Mouse (Mus musculus) heart, adult 11 months (tissue): Measurements from ENCODE around the gene Cdc42bpa.
"Not testable (repeated sequence)": the region's sequence is repeated elsewhere in the genome, so short reads cannot be mapped to it uniquely, and the experiment has no call there.

Source experiments
- DNase-seq: peaks from one replicate; pipeline ENCODE4 v3.0.0; 2022

Gene Cdc42bpa

DNA sequence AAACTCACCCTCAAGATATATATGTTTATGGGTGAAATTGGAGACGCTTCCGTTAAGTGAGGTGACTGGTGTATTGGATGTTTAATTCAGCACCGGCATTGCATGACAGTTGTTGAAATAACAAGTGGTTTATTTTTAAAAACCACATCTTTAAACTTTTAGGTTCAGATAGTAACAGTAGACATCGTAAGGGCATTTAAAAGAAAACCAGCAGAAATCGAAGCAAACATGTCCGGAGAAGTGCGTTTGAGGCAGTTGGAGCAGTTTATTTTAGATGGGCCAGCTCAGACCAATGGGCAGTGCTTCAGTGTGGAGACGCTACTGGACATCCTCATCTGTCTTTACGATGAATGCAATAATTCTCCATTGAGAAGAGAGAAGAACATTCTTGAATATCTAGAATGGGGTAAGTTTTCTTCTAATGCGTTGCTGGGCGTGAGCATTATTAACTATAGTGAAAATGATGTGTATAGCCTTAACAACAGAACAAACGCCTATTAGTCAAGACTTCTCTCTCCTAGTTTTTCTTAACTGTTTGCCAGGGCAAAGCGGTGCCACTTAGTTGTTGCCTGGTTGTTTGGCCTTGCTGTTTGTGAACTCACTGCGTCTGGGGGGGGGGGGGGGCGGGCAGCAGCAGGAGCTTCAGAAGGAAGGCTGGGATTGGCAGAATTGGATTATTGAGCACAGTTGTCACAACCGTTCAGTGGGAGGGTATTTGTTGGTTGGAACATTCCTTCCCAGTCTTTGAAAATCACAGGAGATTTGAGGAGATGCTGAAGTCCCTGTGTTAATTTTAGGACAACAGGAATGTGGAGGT is 818 bp downstream of the Cdc42bpa start:
- peak; percentile 79 for DNase-seq

- DNase-seq: peak; percentile 88
Measured at GRCm38 (mm10) chr1:179961777-179962176, 1.5 kb downstream of the Cdc42bpa start.

- no peak for DNase-seq
Measured at GRCm38 (mm10) chr1:179969776-179970428, 9.6 kb downstream of the Cdc42bpa start.

DNA sequence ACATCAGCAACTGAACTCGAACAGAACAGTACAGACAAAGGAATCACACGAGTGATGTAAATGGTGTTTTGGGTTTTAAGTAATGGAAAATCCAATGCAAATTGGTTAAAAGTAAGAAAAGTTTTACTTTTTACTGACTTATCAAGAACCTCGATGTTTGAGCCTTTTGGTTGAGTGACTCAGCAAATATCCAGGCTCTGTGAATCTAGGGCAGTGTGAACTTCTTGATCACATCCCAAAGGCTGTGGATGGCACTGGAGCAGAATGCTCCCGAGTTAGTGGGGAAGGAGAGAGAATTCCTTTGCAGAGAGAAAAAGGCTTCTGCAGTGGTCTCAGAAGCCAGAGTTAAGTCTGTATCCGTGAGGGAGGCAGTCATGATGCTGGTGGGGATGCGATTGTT is 14.7 kb downstream of the Cdc42bpa start:
- DNase-seq: no peak

DNA sequence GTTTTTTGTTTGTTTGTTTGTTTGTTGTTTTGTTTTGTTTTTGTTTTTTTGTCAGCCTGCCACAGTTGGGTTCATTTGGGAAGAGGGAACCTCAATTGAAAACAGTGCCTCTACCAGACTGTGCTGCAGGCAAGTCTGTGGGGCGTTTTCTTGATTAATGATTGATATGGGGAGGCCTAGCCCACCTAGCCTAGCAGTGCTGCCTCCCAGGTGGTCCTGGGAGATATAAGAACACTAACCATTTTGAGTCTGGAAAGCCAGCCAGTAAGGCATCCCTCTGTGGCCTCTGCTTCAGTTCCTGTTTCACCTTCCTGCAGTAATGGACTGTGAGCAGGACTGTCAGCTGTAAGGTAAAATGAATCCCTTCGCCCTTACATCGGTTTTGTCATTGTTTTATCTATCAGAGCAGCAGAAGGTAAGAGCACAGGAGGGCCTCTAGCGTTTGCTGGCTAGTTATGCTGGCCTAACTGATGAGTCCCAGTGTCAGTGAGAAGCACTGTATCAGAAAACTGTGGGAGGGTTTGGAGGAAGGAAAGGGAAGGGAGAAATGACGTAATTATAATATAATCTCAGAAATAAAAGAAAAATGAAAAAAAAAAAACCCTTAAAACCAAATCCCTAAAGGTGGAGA is 15.5 kb downstream of the Cdc42bpa start:
- no peak for DNase-seq

DNA sequence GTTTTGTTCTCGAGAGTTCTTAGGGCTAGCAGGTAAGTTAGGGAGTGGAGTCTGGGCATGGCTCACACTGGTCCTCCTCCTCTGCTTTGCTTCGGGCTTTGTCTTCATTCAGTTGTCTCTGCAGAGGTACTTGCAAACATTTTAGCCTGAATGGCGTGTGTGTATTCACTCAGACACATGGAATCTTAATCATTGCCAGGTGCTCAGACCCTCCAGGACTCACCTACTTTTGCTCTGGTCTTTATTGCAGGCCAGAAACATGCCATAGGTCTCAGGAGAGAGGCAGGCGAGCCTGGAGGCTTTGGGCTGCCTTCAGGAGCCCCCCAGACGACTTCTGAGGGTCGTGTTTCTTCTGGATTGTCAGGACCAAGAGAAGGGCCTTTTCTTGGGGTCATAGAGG is 17.2 kb downstream of the Cdc42bpa start:
- DNase-seq: no peak

- no peak for DNase-seq
Measured at GRCm38 (mm10) chr1:179978742-179979141, 18.5 kb downstream of the Cdc42bpa start.

DNA sequence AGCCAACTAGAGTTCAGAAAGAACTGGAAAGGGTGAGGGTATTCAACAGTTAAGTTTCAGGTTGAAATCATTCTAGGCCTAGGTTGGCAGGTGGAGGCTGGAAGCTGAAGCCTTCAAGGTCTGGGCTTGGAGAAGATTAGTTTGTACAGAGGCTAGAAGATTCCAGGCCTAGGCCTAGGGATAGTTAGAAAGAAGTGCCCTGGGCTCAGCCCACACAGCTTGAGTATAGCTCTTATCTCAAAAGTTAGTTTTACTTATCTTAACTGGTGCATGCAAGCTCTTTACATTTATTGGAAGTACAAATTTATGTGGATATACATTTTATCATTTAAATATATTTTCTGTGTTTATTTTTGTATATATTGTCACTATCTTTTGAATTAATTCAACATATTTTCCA is 21.4 kb downstream of the Cdc42bpa start:
- DNase-seq: no peak

DNA sequence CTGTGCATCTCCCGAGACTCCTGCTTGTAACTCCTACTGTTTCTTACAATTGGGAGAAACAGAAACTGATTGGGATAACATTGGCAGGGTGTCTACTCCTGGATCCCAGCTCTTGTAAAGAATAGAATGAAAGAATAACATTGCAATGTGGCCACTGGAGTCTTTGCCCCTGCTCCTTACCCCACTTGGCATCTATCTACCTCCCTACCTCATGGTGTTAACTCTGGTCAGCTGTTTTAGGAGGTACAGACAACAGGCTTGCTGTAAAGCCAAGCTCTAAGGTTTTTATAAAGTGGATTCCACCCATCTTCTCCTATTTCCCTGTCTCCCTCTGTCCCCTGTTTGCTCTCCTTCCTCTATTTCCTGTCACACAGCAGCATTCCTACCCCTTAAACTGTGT is 21.9 kb downstream of the Cdc42bpa start:
- peak; percentile 84 for DNase-seq

DNA sequence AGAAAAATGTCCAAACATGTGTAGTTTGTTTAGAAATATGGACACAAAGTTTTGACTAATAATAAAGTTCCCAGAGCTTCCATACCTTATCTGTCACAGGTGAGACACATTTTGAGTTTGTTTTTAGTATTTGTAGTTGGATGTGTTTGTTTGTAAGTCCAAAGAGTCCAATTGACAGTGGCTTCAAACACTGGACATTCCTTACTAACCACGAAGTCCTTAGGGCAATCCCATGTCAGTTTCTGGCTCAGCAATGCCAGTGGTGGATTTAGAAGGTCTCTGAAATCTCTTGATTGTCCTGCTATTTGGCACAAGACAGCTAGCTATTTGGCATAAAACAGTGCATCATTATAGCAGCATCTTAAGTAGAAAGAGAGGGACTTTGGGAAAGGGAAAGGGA is 22.7 kb downstream of the Cdc42bpa start:
- no peak for DNase-seq

DNA sequence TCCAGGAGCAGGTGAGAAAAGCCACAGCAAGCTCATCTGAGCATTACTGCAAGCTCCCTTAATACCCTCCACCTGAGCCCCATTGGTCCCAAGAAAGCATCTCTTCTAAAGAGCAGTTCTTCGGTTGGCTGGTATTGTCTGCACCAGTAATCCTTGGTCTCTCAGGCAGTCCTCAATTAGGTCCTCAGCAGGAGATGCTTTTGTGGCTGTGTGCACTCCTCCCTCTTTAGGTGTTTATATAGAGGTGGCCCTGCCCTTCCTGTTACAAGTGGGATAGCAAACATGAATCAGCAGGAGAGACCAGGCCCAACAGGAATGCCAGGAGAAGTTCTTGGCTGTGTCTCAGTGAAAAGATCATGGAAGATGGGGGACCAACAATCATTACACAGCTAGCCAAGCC is 23.9 kb downstream of the Cdc42bpa start:
- no peak for DNase-seq

DNA sequence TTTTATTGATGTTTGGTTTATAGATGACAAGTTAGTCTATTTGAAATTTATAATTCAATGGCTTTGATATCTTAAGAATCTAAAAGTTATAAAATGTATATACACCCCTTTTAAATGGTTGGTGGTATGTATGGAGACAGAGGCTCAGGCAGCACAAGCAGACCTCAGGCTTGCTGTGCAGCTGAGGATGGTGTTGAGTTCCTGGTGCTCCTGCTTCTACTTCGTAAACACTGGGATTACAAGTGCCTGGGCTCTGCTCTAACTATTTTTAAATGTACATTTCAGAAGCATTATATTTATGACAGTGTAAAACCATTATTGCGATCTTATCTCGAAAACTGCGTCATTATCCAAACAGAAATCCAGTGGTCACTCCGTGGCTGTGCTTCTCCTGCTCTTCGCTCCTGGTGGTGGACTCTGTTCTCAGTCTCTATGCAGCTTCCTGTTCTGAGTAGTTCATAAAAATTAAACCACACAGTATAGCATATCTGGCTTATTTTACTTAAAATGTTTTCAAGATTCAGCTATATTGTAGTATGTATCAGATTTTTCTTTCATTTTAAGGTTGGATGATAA is 31.5 kb downstream of the Cdc42bpa start:
- DNase-seq: no peak

- DNase-seq: no peak
Measured at GRCm38 (mm10) chr1:179992255-179992654, 32.0 kb downstream of the Cdc42bpa start.

GRCm38 (mm10) chr1:180008057-180008456 is 47.8 kb downstream of the Cdc42bpa start:
- DNase-seq: peak; percentile 71

GRCm38 (mm10) chr1:180013479-180013878 is 53.2 kb downstream of the Cdc42bpa start:
- DNase-seq: no peak

- no peak for DNase-seq
Measured at GRCm38 (mm10) chr1:180018218-180018617, 57.9 kb downstream of the Cdc42bpa start.

DNA sequence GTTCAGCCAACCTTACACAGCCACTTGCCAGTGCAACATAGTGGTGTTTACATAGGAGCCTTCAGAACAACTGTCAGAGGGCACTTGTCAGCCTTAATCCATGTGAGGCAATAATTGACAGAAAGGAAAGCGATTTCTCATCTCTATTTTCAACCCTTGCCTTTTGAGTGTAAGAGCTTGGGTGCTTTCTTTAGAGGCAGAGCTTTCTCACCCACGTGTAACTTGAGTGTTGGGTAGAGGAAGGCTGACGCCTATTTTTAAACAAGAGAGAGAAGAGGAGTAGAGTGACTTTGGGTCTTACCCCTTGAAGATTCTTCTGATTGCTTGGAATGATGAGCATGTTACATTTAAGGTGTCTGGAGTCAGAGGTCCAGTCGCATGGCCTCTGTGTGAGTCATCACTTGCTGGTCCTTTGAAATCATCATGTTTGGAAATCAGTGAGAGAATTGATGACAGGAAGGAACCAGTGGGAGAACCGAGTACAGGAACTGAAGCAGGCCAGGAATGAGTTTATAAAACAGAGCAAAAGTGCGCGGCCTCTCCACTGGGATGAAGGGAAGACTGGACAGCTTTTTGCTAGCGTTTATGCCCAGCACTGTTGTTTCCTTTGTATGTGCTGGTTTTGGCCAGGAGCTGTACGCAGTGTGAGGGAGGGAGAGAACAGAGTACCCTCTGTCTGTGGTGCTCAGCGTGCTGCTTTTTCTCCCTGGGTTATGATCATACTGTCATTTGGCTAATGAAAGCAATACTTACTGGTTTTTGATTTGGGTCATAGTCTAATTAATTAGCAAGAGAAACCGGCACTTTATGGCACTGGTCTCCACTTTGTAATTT is 61.4 kb downstream of the Cdc42bpa start:
- DNase-seq: no peak

DNA sequence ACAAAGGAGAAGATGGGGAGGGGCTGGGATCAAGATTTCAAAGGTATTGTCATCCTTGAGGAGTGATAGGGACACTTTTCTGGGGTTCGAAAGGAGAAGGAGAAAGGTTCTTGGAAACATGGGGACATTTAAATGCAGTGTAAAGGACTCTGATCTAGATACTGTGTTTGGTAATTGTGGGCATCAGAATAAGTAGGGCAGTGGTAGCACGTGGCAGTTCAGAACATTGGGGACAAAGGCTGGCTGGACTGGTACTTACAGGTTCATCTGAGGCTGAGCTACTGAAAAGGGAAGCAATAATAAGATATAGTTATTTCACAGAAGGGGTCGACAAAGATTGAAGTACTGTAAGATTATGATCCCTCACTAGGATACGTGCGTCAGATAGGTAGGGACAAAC is 63.2 kb downstream of the Cdc42bpa start:
- no peak for DNase-seq

GRCm38 (mm10) chr1:180029863-180030262 is 69.6 kb downstream of the Cdc42bpa start:
- DNase-seq: not testable (repeated sequence)

DNA sequence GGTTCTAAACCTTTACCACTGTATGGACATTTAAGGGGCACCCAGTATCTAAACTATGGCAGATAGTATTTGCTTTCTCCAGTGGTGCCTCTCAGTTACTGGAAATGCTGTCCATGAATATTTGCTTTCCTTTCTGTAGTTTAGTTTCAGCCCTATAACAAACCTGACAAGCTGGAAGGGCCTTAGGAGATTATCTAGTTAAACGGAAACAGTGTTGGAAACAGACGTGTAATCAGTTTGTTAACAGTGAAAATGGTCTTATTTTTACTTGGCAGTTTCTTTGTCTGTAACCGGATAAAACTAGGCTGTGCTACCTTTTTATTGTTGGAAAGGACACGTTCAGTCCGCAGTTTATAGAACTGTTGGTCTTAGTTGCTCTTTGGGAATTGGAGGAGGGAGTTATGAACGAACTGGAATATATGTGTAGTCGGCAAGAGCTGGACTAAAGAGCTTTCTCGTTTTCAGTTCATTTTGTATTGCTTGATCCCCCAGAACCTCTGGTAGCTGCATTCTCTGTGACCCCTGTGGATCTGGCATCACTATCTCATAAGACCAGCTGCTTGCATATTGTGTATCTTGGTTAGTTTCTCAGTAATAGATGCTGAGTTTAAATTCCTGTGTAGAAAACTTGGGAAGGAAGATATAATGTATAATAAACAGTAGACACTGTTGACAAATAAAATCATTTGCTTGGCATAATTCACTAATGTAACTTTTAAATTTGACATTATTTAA is 70.5 kb downstream of the Cdc42bpa start:
- no peak for DNase-seq

DNA sequence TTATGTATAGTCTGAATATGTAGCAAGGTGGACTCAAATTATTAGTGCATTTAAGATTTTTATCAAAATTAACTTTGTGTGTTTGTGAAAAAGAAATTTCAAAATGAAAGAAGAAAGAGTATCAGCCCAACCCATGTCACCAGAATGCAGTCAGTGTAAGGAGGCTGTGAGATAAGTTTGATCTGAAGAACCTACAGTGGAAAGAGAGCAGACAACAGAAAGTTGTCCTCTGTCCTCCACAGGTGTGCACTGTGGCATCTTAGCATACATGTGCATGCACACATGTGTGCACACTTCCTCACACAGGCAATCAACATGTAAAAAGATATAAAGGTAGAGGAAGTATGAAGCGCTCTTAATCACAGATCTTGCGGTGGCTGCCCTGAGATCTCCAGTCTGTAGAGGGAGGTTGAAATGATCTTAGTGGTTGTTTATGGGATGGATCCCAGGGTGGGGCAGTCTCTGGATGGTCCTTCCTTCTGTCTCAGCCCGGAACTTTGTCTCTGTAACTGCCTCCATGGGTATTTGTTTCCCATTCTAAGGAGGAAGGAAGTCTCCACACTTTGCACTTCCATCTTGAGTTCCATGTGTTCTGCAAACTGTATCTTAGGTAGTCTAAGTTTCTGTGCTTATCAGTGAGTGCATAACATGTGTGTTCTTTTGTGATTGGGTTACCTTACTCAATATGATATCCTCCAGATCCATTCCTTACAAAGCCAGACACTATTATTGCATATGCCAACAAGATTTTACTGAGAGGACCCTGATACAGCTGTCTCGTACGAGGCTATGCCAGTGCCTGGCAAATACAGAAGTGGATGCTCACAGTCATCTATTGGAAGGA is 71.7 kb downstream of the Cdc42bpa start:
- DNase-seq: no peak
